Mouse (Mus musculus) embryo, embryonic 9.5 days (tissue): Measurements from ENCODE around the gene Nkx6-1.

Experiments
- DNase-seq: peaks from one replicate; pipeline ENCODE4 v3.0.0-alpha.2; 2017; ENCODE audit errors: extremely low spot score

The Nkx6-1 gene

GRCm38 (mm10) chr5:101659411-101659971, 5.3 kb downstream of the Nkx6-1 start:
- peak; percentile 83 for DNase-seq

GRCm38 (mm10) chr5:101658984-101659290, 5.9 kb downstream of the Nkx6-1 start:
- peak; percentile 54 for DNase-seq

GRCm38 (mm10) chr5:101658188-101658983, 6.4 kb downstream of the Nkx6-1 start:
- DNase-seq, result peak; percentile 57

- DNase-seq, result peak; percentile 57
These were observed 7.1 kb downstream of the Nkx6-1 start for GRCm38 (mm10) chr5:101657698-101658097.

GRCm38 (mm10) chr5:101656107-101656506, 8.7 kb downstream of the Nkx6-1 start:
- DNase-seq, result peak; percentile 27

GRCm38 (mm10) chr5:101655418-101655817, 9.4 kb downstream of the Nkx6-1 start:
- no peak for DNase-seq

- DNase-seq, result peak; percentile 55
These were observed 16.8 kb downstream of the Nkx6-1 start for GRCm38 (mm10) chr5:101647726-101648686.

GRCm38 (mm10) chr5:101646961-101647575, 17.7 kb downstream of the Nkx6-1 start:
- DNase-seq, result peak; percentile 17

- DNase-seq, result no peak
These were observed 19.7 kb downstream of the Nkx6-1 start for GRCm38 (mm10) chr5:101645071-101645470.

- no peak for DNase-seq
These were observed 26.7 kb downstream of the Nkx6-1 start for GRCm38 (mm10) chr5:101638101-101638500.
